Mouse (Mus musculus) spleen, adult 18-20 months (tissue): ENCODE measurements at regions not wholly inside any gene's neighbourhood (a gene's known extent, or its start where the extent isn't known, plus 50 kb on each side); places are given as distances from the start of the nearest gene placed in this dataset.

Source experiments
- DNase-seq, 2 experiments: peaks; one replicate each; pipeline ENCODE4 v3.0.0; 2022; ENCODE audit warnings: mixed read lengths in 2 of 2

DNA sequence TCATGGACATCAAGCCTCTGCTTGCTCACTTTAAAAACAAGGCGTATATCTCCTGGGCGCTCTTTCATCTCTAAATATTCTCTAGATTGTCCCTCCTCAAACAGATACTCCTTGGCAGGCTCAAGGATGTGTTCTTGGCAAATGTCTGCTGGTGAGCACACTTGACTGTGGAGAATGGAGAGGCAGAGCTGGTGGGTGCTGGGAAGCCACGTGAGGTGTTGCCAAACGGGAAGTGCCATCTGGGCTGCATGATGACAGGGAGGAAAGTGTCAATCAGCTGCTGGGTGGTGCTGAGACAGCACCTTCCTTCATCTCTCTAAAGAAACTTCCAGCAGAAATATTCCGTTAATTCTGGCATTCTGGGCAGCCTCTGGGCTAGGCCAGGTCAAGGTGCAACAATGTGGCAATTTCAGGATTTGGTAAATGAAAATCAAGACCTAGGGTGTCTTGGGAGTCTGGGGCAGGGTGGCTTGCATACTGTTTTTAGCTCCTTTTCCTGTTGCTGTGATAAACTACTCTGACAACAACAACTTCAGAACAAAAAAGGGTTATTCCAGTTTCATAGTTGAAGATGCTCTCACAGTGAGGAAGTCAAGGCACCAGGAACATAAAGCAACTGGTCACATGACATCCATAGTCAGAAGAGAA lies 208.6 kb downstream of the Rplp1 start:
- no peak for DNase-seq

DNA sequence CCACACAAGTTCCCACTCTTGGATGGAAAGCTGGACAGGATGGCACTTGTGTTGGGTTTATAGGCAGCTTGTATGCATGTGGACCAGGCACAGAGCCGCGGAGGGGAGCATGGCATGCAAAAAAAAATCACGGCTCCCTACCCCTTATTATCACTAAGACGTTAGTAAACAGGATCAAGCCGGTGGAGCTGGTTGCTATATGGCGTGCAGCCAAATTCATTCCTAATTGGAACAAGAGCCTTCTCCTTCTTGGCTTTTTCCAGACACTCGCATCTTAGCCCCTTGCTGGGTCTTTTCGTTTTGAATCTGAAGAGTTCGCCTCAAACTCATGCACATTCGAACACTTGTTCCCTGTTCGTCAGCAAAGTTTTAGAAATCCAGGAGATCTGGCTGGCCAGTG lies 211.0 kb downstream of the Rplp1 start:
- no peak for DNase-seq

GRCm38 (mm10) chr9:61702280-61702966 lies 211.9 kb downstream of the Rplp1 start:
- peak; percentile 58 for DNase-seq

- no peak for DNase-seq
These were observed 213.8 kb downstream of the Rplp1 start for GRCm38 (mm10) chr9:61700576-61700975.

GRCm38 (mm10) chr9:61699618-61700017 lies 214.7 kb downstream of the Rplp1 start:
- no peak for DNase-seq

DNA sequence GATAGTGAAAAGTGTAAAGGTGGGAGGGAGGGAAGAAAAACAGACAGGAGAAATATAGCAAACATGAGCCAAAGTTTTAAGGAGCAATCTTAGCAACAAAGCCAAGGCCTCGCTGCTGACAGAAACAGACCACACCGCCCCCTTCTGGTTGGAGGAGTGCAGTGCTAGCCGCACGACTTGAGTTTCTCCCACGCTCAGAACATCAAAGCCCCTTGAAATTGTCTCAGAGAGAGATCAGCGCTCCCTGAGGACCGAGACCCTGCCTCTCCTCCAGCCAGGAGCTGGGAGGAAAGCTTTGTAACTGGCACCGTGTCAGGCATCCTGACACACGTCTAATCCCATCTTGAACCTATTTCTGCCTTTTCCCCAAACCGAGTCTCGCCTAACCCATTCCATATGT lies 216.4 kb downstream of the Rplp1 start:
- peak; percentile 59 to 77 for DNase-seq

DNA sequence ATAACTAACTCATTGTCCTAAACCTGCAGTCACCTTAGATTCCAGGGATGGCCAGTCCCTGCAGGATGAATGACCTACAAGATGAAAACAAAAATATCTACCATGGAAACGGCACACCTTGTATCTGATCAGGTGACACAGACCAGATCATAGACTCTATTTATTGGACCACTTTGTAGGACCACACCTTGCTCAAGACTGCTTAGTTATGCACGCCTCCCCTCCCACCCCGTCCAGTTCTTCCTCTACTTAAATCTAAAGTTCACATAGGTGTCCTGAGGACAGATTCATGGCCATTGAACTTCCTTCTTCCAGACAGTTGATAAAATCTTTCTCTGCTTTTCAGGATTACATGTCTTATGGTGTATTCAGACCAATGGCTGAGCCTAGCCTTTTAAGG lies 217.5 kb downstream of the Rplp1 start:
- DNase-seq: no peak

DNA sequence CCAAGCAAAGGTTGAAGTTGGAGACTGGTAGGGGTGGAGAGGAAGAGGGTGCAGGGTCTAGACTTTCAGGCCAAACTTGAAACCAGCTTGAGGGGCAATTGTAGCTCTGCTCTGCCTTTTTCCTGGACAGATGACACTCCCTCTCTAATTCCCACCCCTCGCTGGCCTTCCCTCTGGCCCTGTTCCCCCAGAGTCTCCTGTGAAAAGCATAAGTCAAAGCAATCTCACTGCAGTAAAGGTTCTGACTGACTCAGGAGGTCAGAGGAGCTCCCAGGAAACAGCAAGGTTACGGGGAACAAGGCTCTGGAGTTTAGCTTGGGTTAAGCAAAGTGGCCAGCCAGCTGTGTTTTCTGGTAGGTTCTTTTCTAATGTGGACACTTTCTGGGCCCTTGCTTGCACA lies 218.5 kb downstream of the Rplp1 start:
- no peak for DNase-seq

DNA sequence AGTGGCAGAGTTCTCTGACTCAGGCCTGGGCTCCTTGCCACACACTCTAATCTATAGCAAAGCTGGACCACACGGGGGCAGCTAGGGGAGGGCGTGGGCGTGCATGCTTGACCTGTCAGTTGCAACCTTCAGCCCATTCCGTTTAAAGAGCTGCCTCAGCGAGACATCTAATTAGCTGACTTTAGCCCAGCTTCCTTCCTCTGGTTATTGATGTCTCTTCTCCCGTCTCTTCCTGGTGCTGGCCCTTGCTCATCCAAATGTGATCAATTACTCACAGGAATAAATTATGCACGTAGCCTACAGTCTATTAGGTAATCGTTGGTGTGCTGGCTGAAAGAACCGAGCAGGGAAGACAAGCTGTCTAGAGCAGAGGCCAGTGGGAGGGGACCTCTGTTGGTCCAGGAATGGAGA lies 219.0 kb downstream of the Rplp1 start:
- peak; percentile 40 to 41 for DNase-seq

DNA sequence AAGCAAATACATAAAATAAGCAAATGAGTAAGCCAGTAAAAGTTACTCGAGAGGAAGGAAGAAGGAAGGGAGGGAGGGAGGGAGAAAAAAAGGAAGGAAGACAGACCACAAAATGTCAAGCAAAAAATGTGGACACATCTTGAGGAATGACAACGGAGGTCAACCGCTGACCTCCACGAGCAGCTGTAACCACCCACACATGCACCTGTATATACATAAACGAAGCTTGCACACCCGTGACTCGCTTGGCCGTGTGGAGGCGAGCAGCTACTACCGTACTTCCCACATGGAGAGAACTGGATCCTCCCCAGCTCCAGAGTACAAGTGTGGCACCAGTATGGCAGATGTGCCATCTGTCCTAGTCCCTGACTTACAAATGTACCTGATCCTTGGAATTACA lies 220.1 kb downstream of the Rplp1 start:
- DNase-seq: no peak

- no peak for DNase-seq
These were observed 223.6 kb downstream of the Rplp1 start for GRCm38 (mm10) chr9:61690786-61691185.

GRCm38 (mm10) chr9:61689939-61690338 lies 224.4 kb downstream of the Rplp1 start:
- DNase-seq: no peak

GRCm38 (mm10) chr9:61689516-61689915 lies 224.8 kb downstream of the Rplp1 start:
- no peak for DNase-seq

GRCm38 (mm10) chr9:61683557-61683956 lies 230.8 kb downstream of the Rplp1 start:
- no peak for DNase-seq

DNA sequence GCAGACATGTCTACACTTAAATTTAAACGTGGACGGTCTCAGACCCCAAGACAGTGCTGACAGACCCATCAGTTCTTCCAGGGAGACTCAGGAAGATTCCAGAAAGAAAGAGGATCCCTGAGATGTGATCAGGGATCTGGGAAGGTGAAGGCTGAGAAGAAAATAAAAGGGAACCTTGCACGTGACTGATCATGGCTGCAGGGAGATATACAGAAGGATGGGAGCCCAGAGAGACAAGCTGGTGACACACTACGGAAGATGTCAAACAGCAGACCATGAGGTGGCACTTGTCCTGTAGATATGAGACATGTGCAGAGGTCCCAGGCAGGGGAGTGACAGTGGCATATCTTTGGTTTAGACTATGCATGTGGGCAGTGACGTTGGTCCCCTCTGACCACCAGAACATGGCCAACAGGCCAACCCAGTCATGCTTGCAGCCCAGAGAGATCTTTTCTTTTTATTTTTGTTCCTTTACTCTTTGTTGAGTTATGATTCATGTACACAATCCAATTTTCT lies 231.5 kb downstream of the Rplp1 start:
- no peak for DNase-seq

GRCm38 (mm10) chr9:61682316-61682715 lies 232.0 kb downstream of the Rplp1 start:
- peak in 1 of 2 experiments; percentile 36 for DNase-seq

DNA sequence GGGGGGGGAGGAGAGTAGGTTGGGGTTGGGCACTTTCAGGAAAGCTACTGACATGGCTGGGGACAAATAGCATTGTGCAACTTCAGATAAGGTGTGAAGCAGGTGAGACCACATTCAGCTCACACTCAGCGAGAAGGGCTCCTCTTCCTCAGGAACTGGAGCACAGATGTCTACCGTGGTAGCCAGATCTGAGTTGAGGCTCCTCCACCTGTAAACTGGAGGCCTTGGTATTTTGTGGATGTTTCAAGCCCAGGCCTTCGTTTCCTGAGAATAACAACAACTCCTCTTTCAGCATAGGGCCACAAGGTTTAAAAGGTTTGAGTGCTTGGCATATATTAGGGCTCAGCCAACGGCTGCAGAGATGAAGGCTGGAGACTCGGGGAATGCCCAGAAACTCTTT lies 232.9 kb downstream of the Rplp1 start:
- DNase-seq: no peak

DNA sequence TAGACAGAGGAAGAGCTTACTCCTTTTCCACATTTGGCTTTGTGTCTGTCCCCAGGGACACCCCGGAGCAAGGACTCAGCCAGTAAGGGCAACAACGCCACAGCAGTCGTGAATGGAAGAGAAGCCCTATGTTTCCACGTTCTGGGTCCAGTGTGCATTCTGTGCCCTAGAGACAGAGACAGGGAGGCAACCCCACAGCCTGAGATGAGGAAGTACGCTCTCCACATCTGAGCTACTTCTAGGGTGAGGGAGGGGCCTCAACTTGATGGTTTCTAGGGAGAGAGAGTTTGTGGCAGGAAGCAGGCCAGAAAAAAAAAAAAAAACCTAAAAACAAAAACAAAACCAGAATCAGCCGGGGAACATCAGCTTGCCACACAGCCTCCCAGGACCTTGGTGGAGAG lies 233.4 kb downstream of the Rplp1 start:
- peak; percentile 49 to 51 for DNase-seq

DNA sequence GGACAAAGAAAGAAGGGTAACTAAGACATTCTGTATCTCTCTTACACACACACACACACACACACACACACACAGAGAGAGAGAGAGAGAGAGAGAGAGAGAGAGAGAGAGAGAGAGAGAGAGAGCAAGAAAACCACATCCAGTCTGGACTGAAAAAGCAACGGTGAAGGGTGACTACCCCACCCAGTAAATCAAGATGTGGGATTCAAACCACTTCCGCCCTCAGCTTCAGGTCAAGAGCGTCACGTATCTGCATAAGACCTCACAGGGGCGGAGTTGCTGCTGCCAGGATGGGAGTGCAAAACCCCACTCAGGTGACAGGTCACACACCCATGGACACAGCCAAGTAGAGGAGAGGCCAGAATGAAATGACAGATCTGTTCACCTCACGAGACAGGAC lies 234.7 kb downstream of the Rplp1 start:
- peak; percentile 59 to 66 for DNase-seq

GRCm38 (mm10) chr9:61677603-61678002 lies 236.7 kb downstream of the Rplp1 start:
- DNase-seq: no peak

DNA sequence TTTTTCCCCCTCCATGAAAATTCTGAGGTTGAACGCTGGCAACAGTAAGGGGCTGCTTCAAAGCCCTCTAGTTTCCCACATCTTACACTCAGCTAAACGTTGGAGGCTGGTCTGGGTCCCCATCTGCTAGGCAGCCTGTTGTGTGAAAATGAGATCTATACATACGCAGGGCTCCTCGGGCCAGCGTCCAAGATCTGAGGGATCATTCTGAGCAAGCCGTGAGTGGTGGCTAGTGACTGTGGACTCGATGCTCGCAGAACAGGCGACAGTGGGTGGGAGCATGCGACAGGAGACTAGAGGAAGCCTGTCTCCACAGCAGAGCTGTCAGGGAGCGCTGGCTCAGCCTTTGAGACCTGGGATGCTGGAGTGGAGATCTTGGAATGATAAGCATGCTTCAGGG lies 237.3 kb downstream of the Rplp1 start:
- no peak for DNase-seq

GRCm38 (mm10) chr9:61675366-61675765 lies 239.0 kb downstream of the Rplp1 start:
- no peak for DNase-seq

GRCm38 (mm10) chr9:61673575-61674203 lies 240.7 kb downstream of the Rplp1 start:
- no peak for DNase-seq

GRCm38 (mm10) chr9:61670986-61671385 lies 243.4 kb downstream of the Rplp1 start:
- no peak for DNase-seq
